Mouse (Mus musculus) limb, embryonic 14.5 days (tissue): Measurements from ENCODE around the gene Epha4. TPM values are rescaled to one million over a fixed set of nuclear protein-coding genes. Genes with fewer than 3 reads are reported as not detected.

Experiments
- ATAC-seq: fragments of 200-750 bp; cut with Nextera tagmentation; 2 replicates; pipeline ENCODE4 v1.8.0; 2017; ENCODE audit warnings: low read depth, moderate number of reproducible peaks, moderate TSS enrichment; ENCODE audit not compliant: low FRiP score
- DNase-seq: peaks from one replicate; pipeline ENCODE4 v3.0.0-alpha.2; 2015; ENCODE audit warnings: low spot score
- H3K27ac ChIP-seq: fragments of 300-500 bp; sonication (generic); replicated peaks from 2 replicates; pipeline ENCODE4 v1.5.1; 2014; ENCODE audit warnings: low read depth, mild to moderate bottlenecking, low read length, moderate library complexity, mixed read lengths
- H3K27me3 ChIP-seq: fragments of 300-500 bp; sonication (generic); 2 replicates; pipeline ENCODE4 v1.6.1; 2014; ENCODE audit warnings: low read length, mixed read lengths; ENCODE audit not compliant: control insufficient read depth, insufficient read depth
- H3K36me3 ChIP-seq: fragments of 300-500 bp; sonication (generic); 2 replicates; pipeline ENCODE4 v1.6.1; 2014; ENCODE audit warnings: mild to moderate bottlenecking, low read length, moderate library complexity, mixed read lengths; ENCODE audit not compliant: control insufficient read depth, insufficient read depth
- H3K4me1 ChIP-seq: fragments of 300-500 bp; sonication (generic); 2 replicates; pipeline ENCODE4 v1.6.1; 2014; ENCODE audit warnings: antibody characterized with exemption, low read length, mixed read lengths; ENCODE audit not compliant: control insufficient read depth, insufficient read depth
- H3K4me2 ChIP-seq: fragments of 300-500 bp; sonication (generic); replicated peaks from 2 replicates; pipeline ENCODE4 v1.6.1; 2014; ENCODE audit warnings: low read depth, mild to moderate bottlenecking, low read length, moderate library complexity; ENCODE audit not compliant: severe bottlenecking
- H3K4me3 ChIP-seq: fragments of 300-500 bp; sonication (generic); replicated peaks from 2 replicates; pipeline ENCODE4 v1.5.1; 2014; ENCODE audit warnings: low read length
- H3K9ac ChIP-seq: fragments of 300-500 bp; sonication (generic); 2 replicates; pipeline ENCODE4 v1.6.1; 2014; ENCODE audit warnings: mild to moderate bottlenecking, low read depth, low read length, moderate library complexity; ENCODE audit not compliant: severe bottlenecking
- H3K9me3 ChIP-seq: fragments of 300-500 bp; sonication (generic); 2 replicates; pipeline ENCODE4 v1.6.1; 2016; ENCODE audit warnings: low read length; ENCODE audit not compliant: control insufficient read depth
- POLR2A ChIP-seq: fragments of 200-500 bp; IDR thresholded peaks from 2 replicates; pipeline ENCODE4 v1.8.0; 2012; ENCODE audit warnings: inconsistent platforms, mild to moderate bottlenecking, moderate library complexity, borderline replicate concordance; ENCODE audit not compliant: insufficient read depth, insufficient read length; ENCODE audit errors: extremely low read depth
- WGBS: fragments of 180-500 bp; shearing (Covaris S2); extraction: QIAGEN DNeasy Blood & Tissue Kit; methylation state at CpG from one replicate; pipeline ENCODE4 v1.1.7; 2014; 5-methylcytosine and 5-hydroxymethylcytosine counted together
- polyA plus RNA-seq, 2 experiments: library from polyadenylated mRNA; depleted of rRNA in 1 of 2; stranded (reverse) in 1 of 2; unstranded in 1 of 2; fragments of >200 nt; fragmentation: Nextera tagmentation in 1 of 2; extraction: Ambion mirVana in 1 of 2; gene quantifications; 2 replicates each; pipeline versions ENCODE4 v1.2.1 to v1.2.3; 2012 to 2014

The Epha4 gene
- polyA plus RNA-seq, 2 experiments = 34.5 to 53.5 TPM

- H3K27ac ChIP-seq = peak overlapping the region; percentile 72
- peak; percentile 44 for DNase-seq
- WGBS = 0% methylated on average over 12 of the region's 12 CpGs
These were observed 728 bp upstream of the Epha4 start for GRCm38 (mm10) chr1:77515651-77515981.

DNA sequence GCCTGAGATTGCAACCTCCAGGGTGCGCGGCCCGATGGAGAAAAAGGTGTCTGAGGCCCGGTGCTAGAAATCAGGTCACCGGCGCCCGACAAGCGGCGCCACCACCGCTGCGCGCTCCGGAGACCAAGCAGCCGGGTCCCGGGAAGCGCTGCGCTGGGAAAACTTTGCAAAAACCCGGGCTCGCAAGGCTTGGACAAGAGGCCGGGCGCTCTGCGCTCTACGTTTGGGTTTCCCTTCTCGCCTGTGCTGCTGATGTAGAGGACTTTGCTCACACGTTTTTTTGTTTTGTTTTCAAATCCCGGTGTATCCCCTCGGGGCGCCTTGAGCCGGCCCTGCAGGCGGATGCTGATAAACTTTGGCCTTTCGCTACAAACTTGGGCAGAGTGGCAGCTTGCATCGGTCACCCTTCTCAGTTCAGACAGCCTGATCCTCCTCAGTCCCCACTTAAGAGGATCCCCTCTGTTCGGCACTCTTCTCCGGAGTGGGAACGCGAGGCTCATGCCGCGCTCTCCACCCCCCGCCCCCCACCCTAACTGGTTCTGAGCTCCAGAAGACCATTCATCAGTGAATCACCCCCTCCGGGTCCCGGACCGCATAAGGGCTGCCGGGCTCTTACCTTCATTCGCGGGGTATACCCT lies 444 bp downstream of the Epha4 start:
- WGBS = under 1% methylated on average over 45 of the region's 45 CpGs
- Histone ChIP-seq H3K9ac (peak overlapping the region; percentile 79), H3K36me3 (peaks cover 17% of the 10 kb centered on the region), H3K27me3 (no peaks in the 10 kb centered on the region), H3K4me3 (peak overlapping the region; percentile 74), H3K27ac (peak overlapping the region; percentile 87), H3K9me3 (no peaks in the 10 kb centered on the region), H3K4me2 (peak overlapping the region; percentile 69), H3K4me1 (peaks cover 22% of the 10 kb centered on the region)
- no peak for TF ChIP-seq POLR2A
- ATAC-seq (peak; percentile 41), DNase-seq (peak; percentile 47)

More at GRCm38 (mm10) chr1:77515651-77515981, 728 bp upstream of the Epha4 start:
- no peak for TF ChIP-seq POLR2A
- no peak for ATAC-seq
- Histone ChIP-seq H3K27me3 (0 out of 2 replicates have a peak, but pooled peaks cover 6% of the 10 kb centered on the region), H3K9me3 (no peaks in the 10 kb centered on the region), H3K4me1 (peaks cover 18% of the 10 kb centered on the region), H3K4me2 (peak overlapping the region; percentile 69), H3K4me3 (peak overlapping the region; percentile 74), H3K36me3 (peaks cover 11% of the 10 kb centered on the region), H3K9ac (peak overlapping the region; percentile 79)

- H3K9me3 ChIP-seq = no peaks in the 10 kb centered on the region
- peak overlapping the region; percentile 69 for H3K4me2 ChIP-seq
- ATAC-seq (no peak), DNase-seq (no peak)
- H3K4me1 ChIP-seq = peaks cover 23% of the 10 kb centered on the region
- WGBS = 0% methylated on average over 8 of the region's 9 CpGs
- TF ChIP-seq POLR2A = no peak
- H3K36me3 ChIP-seq = peaks cover 19% of the 10 kb centered on the region
- H3K9ac ChIP-seq = peak overlapping the region; percentile 79
- peak overlapping the region; percentile 87 for H3K27ac ChIP-seq
- H3K4me3 ChIP-seq = peak overlapping the region; percentile 74
- no peaks in the 10 kb centered on the region for H3K27me3 ChIP-seq
These were observed 946 bp downstream of the Epha4 start for GRCm38 (mm10) chr1:77513959-77514324.

DNA sequence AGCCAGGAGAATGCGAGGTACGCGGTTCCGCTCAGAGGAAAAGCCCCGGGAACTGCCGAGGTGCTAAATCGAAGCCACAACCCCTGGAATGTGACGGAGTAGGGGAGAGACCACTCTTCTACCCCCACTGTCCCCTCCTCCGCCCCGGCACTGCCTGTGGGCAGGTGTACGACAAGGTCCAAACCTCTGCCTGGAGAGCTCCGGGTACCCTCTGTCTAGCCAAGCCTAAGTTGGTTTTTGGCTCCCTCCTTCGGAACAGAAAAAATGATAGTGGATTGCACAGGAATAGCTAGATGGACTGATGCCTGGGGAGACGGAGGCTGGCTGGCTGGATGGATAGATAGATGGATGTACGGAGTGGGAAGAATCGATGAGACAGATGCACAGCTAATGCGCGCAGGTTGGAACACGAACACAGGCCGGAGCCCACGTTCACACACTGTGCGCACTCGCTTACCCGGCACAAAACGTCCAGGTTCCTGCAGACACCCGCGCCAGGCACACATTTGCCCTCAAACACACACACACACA lies 1.4 kb downstream of the Epha4 start:
- WGBS = under 1% methylated on average over 27 of the region's 27 CpGs
- ATAC-seq = no peak
- Histone ChIP-seq H3K36me3 (peaks cover 22% of the 10 kb centered on the region), H3K4me2 (peak overlapping the region; percentile 69), H3K27ac (peak overlapping the region; percentile 87), H3K4me1 (peaks cover 24% of the 10 kb centered on the region), H3K27me3 (no peaks in the 10 kb centered on the region), H3K9ac (peak overlapping the region; percentile 79), H3K9me3 (no peaks in the 10 kb centered on the region), H3K4me3 (peak overlapping the region; percentile 74)
- DNase-seq = peak; percentile 62
- no peak for TF ChIP-seq POLR2A

DNA sequence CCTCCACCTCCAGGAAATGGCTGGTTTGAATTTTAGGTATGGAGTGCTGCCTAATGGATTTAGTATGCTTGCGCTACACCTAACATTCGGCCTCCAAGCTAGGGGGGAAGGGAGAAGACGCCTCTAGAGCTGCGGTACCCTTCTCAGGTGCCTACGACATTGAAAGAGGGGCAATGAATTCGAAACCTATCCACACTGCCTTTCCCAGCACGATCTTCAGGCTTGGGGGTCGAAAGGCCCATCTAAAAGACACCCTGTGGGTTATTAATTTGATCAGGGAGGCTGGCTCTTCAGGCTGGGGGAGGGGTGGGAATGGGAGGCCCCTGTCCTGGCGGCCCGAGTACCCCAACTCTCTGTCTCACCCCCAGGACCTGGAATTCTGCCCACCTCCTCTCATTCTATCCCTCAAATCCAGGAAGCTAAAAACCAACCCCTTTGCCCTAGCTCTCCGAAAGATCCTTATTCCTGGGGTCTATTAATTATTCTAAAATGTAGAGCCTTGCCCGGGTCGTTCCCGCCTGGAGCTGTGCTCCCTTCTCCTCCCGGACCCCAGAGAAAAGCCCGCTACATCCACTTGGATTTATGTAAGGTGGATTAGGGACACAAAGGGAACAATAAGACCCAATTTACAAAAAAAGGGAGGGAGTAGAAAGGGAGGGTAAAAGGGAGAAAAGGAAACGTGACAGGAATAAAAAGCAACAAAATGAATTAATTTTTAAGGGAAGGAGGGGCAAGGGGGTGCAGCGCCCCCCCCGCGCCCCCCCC lies 2.3 kb downstream of the Epha4 start:
- Histone ChIP-seq H3K9me3 (no peaks in the 10 kb centered on the region), H3K36me3 (peaks cover 24% of the 10 kb centered on the region), H3K9ac (peak overlapping the region; percentile 79), H3K4me2 (peak overlapping the region; percentile 69), H3K4me1 (peaks cover 28% of the 10 kb centered on the region), H3K27me3 (no peaks in the 10 kb centered on the region), H3K4me3 (peak overlapping the region; percentile 74), H3K27ac (peak overlapping the region; percentile 87; the same call in 1 of the 2 replicates)
- under 1% methylated on average over 20 of the region's 20 CpGs for WGBS
- DNase-seq = no peak
- no peak for ATAC-seq
- no peak for TF ChIP-seq POLR2A
